Mouse (Mus musculus) CH12.LX (cell line): ENCODE measurements at regions not wholly inside any gene's neighbourhood (a gene's known extent, or its start where the extent isn't known, plus 50 kb on each side); places are given as distances from the start of the nearest gene placed in this dataset.

Experiments used
- DNase-seq: peaks from one replicate; pipeline ENCODE4 v3.0.0-alpha.2; 2013; ENCODE audit errors: extremely low read depth
- H3K27ac ChIP-seq: 2 replicates; pipeline ENCODE4 v1.5.1; 2012; ENCODE audit warnings: low read depth, mild to moderate bottlenecking, control low read depth, moderate library complexity; ENCODE audit not compliant: insufficient read depth
- H3K27me3 ChIP-seq: replicated peaks from 2 replicates; pipeline ENCODE3; 2012; ENCODE audit warnings: inconsistent platforms
- H3K36me3 ChIP-seq, 2 experiments: replicated peaks in 1 of 2; 2 replicates each; pipeline versions ENCODE3 to v1.6.1; 2012; ENCODE audit warnings: inconsistent platforms in 1 of 2, low read length in 1 of 2, mild to moderate bottlenecking in 1 of 2, mixed read lengths in 1 of 2, moderate library complexity in 1 of 2; ENCODE audit not compliant: control insufficient read depth in 1 of 2, insufficient read depth in 1 of 2
- H3K4me1 ChIP-seq, 2 experiments: 2 replicates each; pipeline ENCODE4 v1.6.1; 2012; ENCODE audit warnings: inconsistent platforms in 1 of 2, moderate library complexity in 1 of 2; ENCODE audit not compliant: insufficient read depth in 2 of 2, control insufficient read depth in 1 of 2
- H3K4me2 ChIP-seq: 2 replicates; pipeline ENCODE4 v1.6.1; 2012; ENCODE audit warnings: low read depth, mild to moderate bottlenecking, control low read depth; ENCODE audit not compliant: poor library complexity, insufficient read depth, severe bottlenecking
- H3K4me3 ChIP-seq, 3 experiments: fragments of 150-350 bp in 1 of 3; sonication (generic) in 1 of 3; replicated peaks in 1 of 3; 2 replicates each; pipeline versions ENCODE3 to v1.5.1; 2011 to 2012; ENCODE audit warnings: low read depth in 2 of 3, low read length in 2 of 3, mild to moderate bottlenecking in 2 of 3, moderate library complexity in 2 of 3, control low read depth in 1 of 3, improper control_type of control experiment in 1 of 3, inconsistent platforms in 1 of 3, mixed read lengths in 1 of 3; ENCODE audit not compliant: poor library complexity in 1 of 3
- H3K79me2 ChIP-seq: replicated peaks from 2 replicates; pipeline ENCODE4 v1.6.1; 2012; ENCODE audit warnings: mild to moderate bottlenecking, moderate library complexity; ENCODE audit not compliant: control insufficient read depth, poor library complexity, insufficient read depth, severe bottlenecking; ENCODE audit errors: extremely low read depth
- H3K9ac ChIP-seq: 2 replicates; pipeline ENCODE4 v1.6.1; 2012; ENCODE audit warnings: low read depth, mild to moderate bottlenecking, control low read depth, moderate library complexity; ENCODE audit not compliant: insufficient read depth
- H3K9me3 ChIP-seq: replicated peaks from 2 replicates; pipeline ENCODE3; 2012; ENCODE audit warnings: low read length, inconsistent platforms, mixed read lengths
- CHD2 ChIP-seq: IDR thresholded peaks from 2 replicates; pipeline ENCODE4 v1.6.1; 2011; ENCODE audit warnings: low read length, improper control_type of control experiment
- E2F4 ChIP-seq: IDR thresholded peaks from 2 replicates; pipeline ENCODE4 v1.6.1; 2011; ENCODE audit warnings: low read depth, low read length, improper control_type of control experiment; ENCODE audit not compliant: insufficient replicate concordance
- ELF1 ChIP-seq: IDR thresholded peaks from 2 replicates; pipeline ENCODE4 v1.6.1; 2014; ENCODE audit warnings: low read depth, mild to moderate bottlenecking, inconsistent platforms, low read length, improper control_type of control experiment
- GABPA ChIP-seq: IDR thresholded peaks from 2 replicates; pipeline ENCODE4 v1.6.1; 2012; ENCODE audit warnings: low read depth, low read length, improper control_type of control experiment, inconsistent platforms; ENCODE audit not compliant: insufficient replicate concordance
- IRF4 ChIP-seq: IDR thresholded peaks from 2 replicates; pipeline ENCODE4 v1.6.1; 2014; ENCODE audit warnings: low read depth, mild to moderate bottlenecking, inconsistent platforms, low read length, improper control_type of control experiment
- JUN ChIP-seq: IDR thresholded peaks from 2 replicates; pipeline ENCODE4 v1.6.1; 2011; ENCODE audit warnings: low read depth, mild to moderate bottlenecking, low read length, improper control_type of control experiment, moderate library complexity; ENCODE audit not compliant: insufficient read depth
- JUND ChIP-seq: conservative IDR thresholded peaks from 2 replicates; pipeline ENCODE4 v1.6.1; 2011; ENCODE audit warnings: low read depth, low read length, improper control_type of control experiment
- MAFK ChIP-seq: IDR thresholded peaks from 2 replicates; pipeline ENCODE4 v1.6.1; 2011; ENCODE audit warnings: low read length, improper control_type of control experiment; ENCODE audit not compliant: insufficient replicate concordance
- MEF2A ChIP-seq: IDR thresholded peaks from 2 replicates; pipeline ENCODE4 v1.6.1; 2014; ENCODE audit warnings: low read depth, mild to moderate bottlenecking, inconsistent platforms, low read length, improper control_type of control experiment, borderline replicate concordance
- MXI1 ChIP-seq: IDR thresholded peaks from 2 replicates; pipeline ENCODE4 v1.6.1; 2011; ENCODE audit warnings: mild to moderate bottlenecking, low read depth, low read length, improper control_type of control experiment
- MYC ChIP-seq: IDR thresholded peaks from 2 replicates; pipeline ENCODE4 v1.6.1; 2011; ENCODE audit warnings: low read depth, mild to moderate bottlenecking, improper control_type of control experiment, low read length
- NELFE ChIP-seq: IDR thresholded peaks from 2 replicates; pipeline ENCODE4 v1.6.1; 2011; ENCODE audit warnings: low read depth, low read length, improper control_type of control experiment
- NRF1 ChIP-seq: IDR thresholded peaks from 2 replicates; pipeline ENCODE4 v1.6.1; 2014; ENCODE audit warnings: low read depth, mild to moderate bottlenecking, inconsistent platforms, low read length, improper control_type of control experiment, moderate library complexity
- POLR2AphosphoS2 ChIP-seq: IDR thresholded peaks from 2 replicates; pipeline ENCODE4 v1.6.1; 2011; ENCODE audit warnings: low read depth, low read length, improper control_type of control experiment
- RCOR1 ChIP-seq: conservative IDR thresholded peaks from 2 replicates; pipeline ENCODE4 v1.6.1; 2012; ENCODE audit warnings: low read depth, mild to moderate bottlenecking, inconsistent platforms, low read length, improper control_type of control experiment
- SIN3A ChIP-seq: IDR thresholded peaks from 2 replicates; pipeline ENCODE4 v1.6.1; 2012; ENCODE audit warnings: low read length, improper control_type of control experiment, inconsistent platforms
- SMC3 ChIP-seq: IDR thresholded peaks from 2 replicates; pipeline ENCODE4 v1.6.1; 2011; ENCODE audit warnings: low read depth, low read length, improper control_type of control experiment
- TCF12 ChIP-seq: IDR thresholded peaks from 2 replicates; pipeline ENCODE4 v1.6.1; 2014; ENCODE audit warnings: low read depth, mild to moderate bottlenecking, inconsistent platforms, low read length, improper control_type of control experiment
- USF1 ChIP-seq: IDR thresholded peaks from 2 replicates; pipeline ENCODE4 v1.6.1; 2014; ENCODE audit warnings: low read depth, mild to moderate bottlenecking, inconsistent platforms, low read length, improper control_type of control experiment
- ZC3H11A ChIP-seq: IDR thresholded peaks from 2 replicates; pipeline ENCODE4 v1.6.1; 2012; ENCODE audit warnings: low read depth, mild to moderate bottlenecking, inconsistent platforms, low read length, improper control_type of control experiment
- ZNF384 ChIP-seq: IDR thresholded peaks from 2 replicates; pipeline ENCODE4 v1.6.1; 2012; ENCODE audit warnings: low read depth, low read length, improper control_type of control experiment, inconsistent platforms
- dilution Hi-C: fragments of 300-500 bp; cut with MboI; formaldehyde crosslinking; loops from 2 replicates; pipeline ENCODE4 v1.14.3; 2020; ENCODE audit warnings: low sequenced_read_pairs; ENCODE audit not compliant: extremely low pct_unique_long_range_greater_than_20kb, extremely low pct_ligation_motif_present
- in situ Hi-C: fragments of 300-500 bp; cut with MboI; formaldehyde crosslinking; loops from 3 replicates; pipeline ENCODE4 v1.14.3; 2019; ENCODE audit warnings: low sequenced_read_pairs, low pct_ligation_motif_present, low pct_unique_long_range_greater_than_20kb, mixed read lengths

GRCm38 (mm10) chr17:4365811-4366210 lies 628.3 kb upstream of the Arid1b start:
- Histone ChIP-seq H3K27ac (no peak overlapping the region), H3K27me3 (no peaks in the 10 kb centered on the region), H3K36me3 (no peaks in the 10 kb centered on the region), H3K9me3 (no peaks in the 10 kb centered on the region), H3K4me3 (no peak overlapping the region), H3K9ac (no peak overlapping the region), H3K4me1 (no peaks in the 10 kb centered on the region), H3K79me2 (no peaks in the 10 kb centered on the region), H3K4me2 (no peak overlapping the region)
- dilution Hi-C loops: no loop called here
- no peak for DNase-seq
- TF ChIP-seq POLR2AphosphoS2 (no peak), ELF1 (no peak), JUN (no peak), IRF4 (no peak), SMC3 (no peak), NRF1 (no peak), ZC3H11A (no peak), TCF12 (no peak), MEF2A (no peak), NELFE (no peak), GABPA (no peak), MYC (no peak), USF1 (no peak), MXI1 (no peak), E2F4 (no peak), JUND (no peak), MAFK (no peak)
- TF ChIP-seq, all 38 proteins: peak for 0
- in situ Hi-C loops: no loop called here

GRCm38 (mm10) chr17:4380449-4380848 lies 613.7 kb upstream of the Arid1b start:
- H3K4me1 ChIP-seq: peaks cover 0 to 17% of the 10 kb centered on the region in 2 experiments; a peak in 2 of 4 replicates
- H3K36me3 ChIP-seq: no peaks in the 10 kb centered on the region
- TF ChIP-seq ZC3H11A: no peak
- no peak for TF ChIP-seq ZNF384
- TF ChIP-seq CHD2: no peak
- TF ChIP-seq SMC3: no peak
- no peak for TF ChIP-seq RCOR1
- no peak for TF ChIP-seq ELF1
- no peak for TF ChIP-seq SIN3A
- TF ChIP-seq POLR2AphosphoS2: no peak
- TF ChIP-seq JUND: no peak
- no peak for TF ChIP-seq NELFE
- no peak overlapping the region for H3K27ac ChIP-seq
- no peak overlapping the region for H3K9ac ChIP-seq
- H3K27me3 ChIP-seq: no peaks in the 10 kb centered on the region
- no peak for DNase-seq
- H3K4me2 ChIP-seq: no peak overlapping the region
- no peaks in the 10 kb centered on the region for H3K9me3 ChIP-seq
- no peak overlapping the region for H3K4me3 ChIP-seq
- dilution Hi-C loops: no loop called here
- no peaks in the 10 kb centered on the region for H3K79me2 ChIP-seq
- in situ Hi-C loops: no loop called here
